Mouse (Mus musculus) thymus, adult 2 months (tissue): Measurements from ENCODE around the gene Ugt1a8. TPM values are rescaled to one million over a fixed set of nuclear protein-coding genes. Genes with fewer than 3 reads are reported as not detected.
"Not testable (repeated sequence)": the region's sequence is repeated elsewhere in the genome, so short reads cannot be mapped to it uniquely, and the experiment has no call there.

Experiments
- DNase-seq: peaks from one replicate; pipeline ENCODE4 v3.0.0; 2021
- H3K27ac ChIP-seq: fragments of 200-500 bp; 2 replicates; pipeline ENCODE4 v1.5.1; 2012; ENCODE audit warnings: low read length, control low read depth; ENCODE audit not compliant: control insufficient read depth, insufficient read depth
- H3K27me3 ChIP-seq: fragments of 200-500 bp; 2 replicates; pipeline ENCODE4 v1.6.1; 2012; ENCODE audit warnings: mild to moderate bottlenecking, low read length, moderate library complexity, mixed read lengths; ENCODE audit not compliant: control insufficient read depth, insufficient read depth
- H3K36me3 ChIP-seq: fragments of 200-500 bp; 2 replicates; pipeline ENCODE4 v1.6.1; 2012; ENCODE audit warnings: mild to moderate bottlenecking, low read length, moderate library complexity; ENCODE audit not compliant: control insufficient read depth, insufficient read depth
- H3K4me1 ChIP-seq: fragments of 200-500 bp; replicated peaks from 2 replicates; pipeline ENCODE4 v1.6.1; 2012; ENCODE audit warnings: low read length; ENCODE audit not compliant: control insufficient read depth, insufficient read depth
- H3K4me3 ChIP-seq: fragments of 200-500 bp; 2 replicates; pipeline ENCODE4 v1.5.1; 2012; ENCODE audit warnings: mild to moderate bottlenecking, low read length, control low read depth, moderate library complexity; ENCODE audit not compliant: control insufficient read depth, insufficient read depth
- CTCF ChIP-seq: fragments of 200-500 bp; IDR thresholded peaks from 2 replicates; pipeline ENCODE4 v1.5.1; 2012; ENCODE audit warnings: mild to moderate bottlenecking, control low read depth, low read length, moderate library complexity, borderline replicate concordance; ENCODE audit not compliant: control insufficient read depth, poor library complexity, insufficient read depth; ENCODE audit errors: extremely low read depth
- POLR2A ChIP-seq: fragments of 200-500 bp; IDR thresholded peaks from 2 replicates; pipeline ENCODE4 v1.6.1; 2012; ENCODE audit warnings: mild to moderate bottlenecking, low read length, control low read depth, moderate library complexity; ENCODE audit not compliant: control insufficient read depth, poor library complexity, insufficient read depth; ENCODE audit errors: extremely low read depth
- WGBS: fragments of 180-500 bp; shearing (Covaris S2); methylation state at CpG from one replicate; pipeline ENCODE4 v1.1.7; 2018; 5-methylcytosine and 5-hydroxymethylcytosine counted together
- polyA plus RNA-seq: library from polyadenylated mRNA; depleted of rRNA; stranded (reverse); fragments of >200 nt; gene quantifications from 2 replicates; pipeline ENCODE4 v1.2.3, GENCODE M21; 2012

Ugt1a8 gene
- polyA plus RNA-seq, 1 experiment: not detected

GRCm38 (mm10) chr1:88158430-88158829 is 70.8 kb downstream of the Ugt1a8 start:
- no peak overlapping the region for H3K27ac ChIP-seq
- no peaks in the 10 kb centered on the region for H3K27me3 ChIP-seq
- no peak overlapping the region for H3K4me3 ChIP-seq
- no peak for DNase-seq
- no peaks in the 10 kb centered on the region for H3K36me3 ChIP-seq
- whole genome bisulfite sequencing: 59% methylated on average over 2 of the region's 2 CpGs
- TF ChIP-seq POLR2A: no peak
- no peak for TF ChIP-seq CTCF
- no peaks in the 10 kb centered on the region; the same call in 1 of the 2 replicates for H3K4me1 ChIP-seq

- H3K4me3 ChIP-seq: no peak within 1 kb of the TSS
- H3K36me3 ChIP-seq: no peaks in the 10 kb centered on the region
- no peak for DNase-seq
- WGBS: 95% methylated on average over 5 of the region's 5 CpGs
- no peak for TF ChIP-seq POLR2A
- no peak for TF ChIP-seq CTCF
- H3K27ac ChIP-seq: no peak within 1 kb of the TSS
- no peaks in the 10 kb centered on the region for H3K27me3 ChIP-seq
- no peaks in the 10 kb centered on the region for H3K4me1 ChIP-seq
Observed at GRCm38 (mm10) chr1:88165711-88166110, 78.1 kb downstream of the Ugt1a8 start, which contains the start of gene Ugt1a5. TSS of gene Ugt1a5 (plus strand) at chr1:88166012.

GRCm38 (mm10) chr1:88172190-88172589 is 84.6 kb downstream of the Ugt1a8 start:
- H3K27ac ChIP-seq, H3K4me3 ChIP-seq, H3K4me1 ChIP-seq, DNase-seq, H3K27me3 ChIP-seq, H3K36me3 ChIP-seq: not testable (repeated sequence)
- WGBS: 88% methylated on average over 7 of the region's 7 CpGs

GRCm38 (mm10) chr1:88179657-88180056 is 92.0 kb downstream of the Ugt1a8 start:
- no peak for DNase-seq
- no peak for TF ChIP-seq POLR2A
- no peak for TF ChIP-seq CTCF
- no peaks in the 10 kb centered on the region for H3K27me3 ChIP-seq
- H3K27ac ChIP-seq: no peak overlapping the region
- no peak overlapping the region for H3K4me3 ChIP-seq
- H3K4me1 ChIP-seq: no peaks in the 10 kb centered on the region
- no peaks in the 10 kb centered on the region for H3K36me3 ChIP-seq
- WGBS: 92% methylated on average over 1 of the region's 1 CpGs

GRCm38 (mm10) chr1:88186325-88186935 is 98.8 kb downstream of the Ugt1a8 start:
- Histone ChIP-seq H3K36me3 (no peaks in the 10 kb centered on the region), H3K4me1 (no peaks in the 10 kb centered on the region), H3K27me3 (no peaks in the 10 kb centered on the region), H3K27ac (no peak overlapping the region), H3K4me3 (no peak overlapping the region)
- no peak for DNase-seq
- 98% methylated on average over 5 of the region's 5 CpGs for WGBS
- TF ChIP-seq CTCF (no peak), POLR2A (no peak)

- H3K4me1 ChIP-seq: no peaks in the 10 kb centered on the region
Observed at GRCm38 (mm10) chr1:88192136-88192535, 104.5 kb downstream of the Ugt1a8 start.

GRCm38 (mm10) chr1:88195687-88196086 is 108.1 kb downstream of the Ugt1a8 start:
- TF ChIP-seq CTCF (no peak), POLR2A (no peak)
- 91% methylated on average over 1 of the region's 1 CpGs for WGBS
- DNase-seq: no peak
- H3K4me1 ChIP-seq: no peaks in the 10 kb centered on the region
- no peaks in the 10 kb centered on the region for H3K27me3 ChIP-seq
- no peak overlapping the region for H3K27ac ChIP-seq
- H3K36me3 ChIP-seq: no peaks in the 10 kb centered on the region
- no peak overlapping the region for H3K4me3 ChIP-seq

More at GRCm38 (mm10) chr1:88192136-88192535, 104.5 kb downstream of the Ugt1a8 start:
- Histone ChIP-seq H3K27me3 (no peaks in the 10 kb centered on the region), H3K4me3 (no peak overlapping the region), H3K27ac (no peak overlapping the region), H3K36me3 (no peaks in the 10 kb centered on the region)
- no peak for DNase-seq
- 89% methylated on average over 3 of the region's 3 CpGs for WGBS
- TF ChIP-seq CTCF (no peak), POLR2A (no peak)
